Mouse (Mus musculus) brain, adult 2 months (tissue): ENCODE measurements at regions not wholly inside any gene's neighbourhood (a gene's known extent, or its start where the extent isn't known, plus 50 kb on each side); places are given as distances from the start of the nearest gene placed in this dataset.

Source experiments
- DNase-seq: peaks from one replicate; pipeline ENCODE4 v3.0.0; 2011; ENCODE audit warnings: low read depth, low spot score

DNA sequence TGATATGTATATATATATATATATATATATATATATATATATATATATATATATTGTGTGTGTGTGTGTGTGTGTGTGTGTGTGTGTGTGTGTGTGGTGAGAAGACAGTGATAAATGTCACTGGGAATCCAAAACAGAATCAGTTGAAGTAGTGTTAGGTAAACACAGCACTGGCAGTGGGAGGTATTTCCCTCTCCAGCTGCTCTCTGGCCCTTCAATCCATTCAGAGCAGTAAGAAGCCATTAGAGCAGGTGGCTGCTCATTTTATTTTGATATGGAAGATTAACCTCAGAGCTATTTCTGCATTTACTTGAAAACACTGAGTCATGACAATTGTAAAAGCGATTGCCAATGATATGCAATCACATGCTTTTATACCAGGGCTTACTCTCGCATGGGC is 2350.1 kb upstream of the Pcdh20 start:
- peak; percentile 2 for DNase-seq

DNA sequence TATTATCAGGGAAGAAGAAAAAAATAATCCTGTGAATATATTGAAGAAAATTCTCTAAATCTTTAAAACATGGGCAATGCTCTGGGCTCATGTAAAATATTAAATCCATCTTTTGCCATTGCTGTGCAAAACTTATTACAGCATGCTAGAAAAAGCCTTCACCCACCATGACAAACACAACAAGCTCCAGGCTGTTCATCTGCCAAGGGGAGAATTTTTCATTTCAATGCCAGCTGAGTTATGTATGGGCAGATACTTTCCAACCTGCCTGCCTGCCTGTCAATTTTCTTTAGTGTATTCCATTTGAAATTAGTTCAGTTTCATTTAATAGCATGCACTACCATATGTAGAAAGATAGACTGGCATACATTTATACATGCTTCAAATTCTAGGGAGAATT is 2339.0 kb upstream of the Pcdh20 start:
- DNase-seq: peak; percentile 3

DNA sequence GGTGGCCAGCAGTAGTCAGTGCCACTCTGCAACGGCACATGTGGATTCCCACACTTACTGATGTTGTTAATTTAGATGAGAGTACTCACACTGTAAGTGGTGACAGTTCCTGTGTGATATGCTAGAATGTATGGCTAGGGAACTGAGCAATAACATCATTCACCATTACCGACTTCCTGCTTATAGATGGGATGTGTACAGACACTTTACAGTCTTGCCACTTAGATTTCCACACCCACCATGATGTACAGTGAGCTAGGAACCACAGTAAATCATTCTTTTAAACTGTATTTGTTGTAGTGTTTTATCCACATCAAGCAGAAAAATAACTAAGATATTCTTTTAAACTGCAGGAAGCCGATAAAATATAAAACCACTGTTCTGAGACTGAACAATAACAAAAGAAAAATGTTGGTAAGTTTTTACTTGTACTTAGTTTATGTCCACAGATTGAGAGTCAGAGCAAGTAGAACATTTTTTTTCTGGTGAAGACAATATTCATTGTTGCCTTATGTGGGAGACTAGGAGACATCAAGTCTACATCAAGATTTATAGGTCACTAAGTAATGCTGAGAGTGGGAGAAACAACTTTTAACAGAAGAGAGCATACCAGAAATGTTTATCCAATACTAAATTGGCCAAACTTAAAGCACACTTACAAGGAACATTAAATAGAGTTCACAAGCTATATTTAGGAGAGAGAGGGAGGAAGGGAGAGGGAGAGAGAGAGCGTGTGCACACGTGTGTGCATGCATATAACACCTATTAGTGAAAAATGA is 2318.7 kb upstream of the Pcdh20 start:
- DNase-seq: no peak
